Mouse (Mus musculus) liver, embryonic 16.5 days (tissue): Measurements from ENCODE around the gene Klhl12. TPM values are rescaled to one million over a fixed set of nuclear protein-coding genes. Genes with fewer than 3 reads are reported as not detected.

Experiments used
- ATAC-seq: fragments of 200-750 bp; cut with Nextera tagmentation; 2 replicates; pipeline ENCODE4 v1.8.0; 2017; ENCODE audit warnings: low read depth, mild to moderate bottlenecking, moderate number of reproducible peaks, moderate library complexity
- H3K27ac ChIP-seq: fragments of 300-500 bp; sonication (generic); 2 replicates; pipeline ENCODE4 v1.5.1; 2014; ENCODE audit warnings: mild to moderate bottlenecking, low read length
- H3K27me3 ChIP-seq: fragments of 300-500 bp; sonication (generic); 2 replicates; pipeline ENCODE4 v1.6.1; 2014; ENCODE audit warnings: low read depth, low read length, mixed read lengths; ENCODE audit not compliant: control insufficient read depth, insufficient read depth
- H3K36me3 ChIP-seq: fragments of 300-500 bp; sonication (generic); 2 replicates; pipeline ENCODE4 v1.6.1; 2014; ENCODE audit warnings: mild to moderate bottlenecking; ENCODE audit not compliant: control insufficient read depth, insufficient read depth
- H3K4me1 ChIP-seq: fragments of 300-500 bp; sonication (generic); 2 replicates; pipeline ENCODE4 v1.6.1; 2014; ENCODE audit warnings: low read depth, low read length, mixed read lengths; ENCODE audit not compliant: control insufficient read depth
- H3K4me2 ChIP-seq: fragments of 300-500 bp; sonication (generic); 2 replicates; pipeline ENCODE4 v1.6.1; 2014; ENCODE audit warnings: low read depth, low read length, mixed read lengths
- H3K4me3 ChIP-seq: fragments of 300-500 bp; sonication (generic); 2 replicates; pipeline ENCODE4 v1.5.1; 2014; ENCODE audit warnings: low read depth, mild to moderate bottlenecking, low read length
- H3K9ac ChIP-seq: fragments of 300-500 bp; sonication (generic); 2 replicates; pipeline ENCODE4 v1.6.1; 2014; ENCODE audit warnings: low read depth, low read length
- H3K9me3 ChIP-seq: fragments of 300-500 bp; sonication (generic); replicated peaks from 2 replicates; pipeline ENCODE4 v1.6.1; 2016; ENCODE audit warnings: low read length; ENCODE audit not compliant: control insufficient read depth
- WGBS: fragments of 180-500 bp; shearing (Covaris S2); extraction: QIAGEN DNeasy Blood & Tissue Kit; methylation state at CpG from one replicate; pipeline ENCODE4 v1.1.7; 2014; ENCODE audit not compliant: insufficient replicate concordance; 5-methylcytosine and 5-hydroxymethylcytosine counted together
- polyA plus RNA-seq: library from polyadenylated mRNA; unstranded; fragments of >200 nt; fragmentation: Nextera tagmentation; extraction: Ambion mirVana; gene quantifications from 2 replicates; pipeline ENCODE4 v1.2.1, GENCODE M21; 2015

Gene Klhl12
- polyA plus RNA-seq, 1 experiment from 2014 or later, result 33.5 TPM

DNA sequence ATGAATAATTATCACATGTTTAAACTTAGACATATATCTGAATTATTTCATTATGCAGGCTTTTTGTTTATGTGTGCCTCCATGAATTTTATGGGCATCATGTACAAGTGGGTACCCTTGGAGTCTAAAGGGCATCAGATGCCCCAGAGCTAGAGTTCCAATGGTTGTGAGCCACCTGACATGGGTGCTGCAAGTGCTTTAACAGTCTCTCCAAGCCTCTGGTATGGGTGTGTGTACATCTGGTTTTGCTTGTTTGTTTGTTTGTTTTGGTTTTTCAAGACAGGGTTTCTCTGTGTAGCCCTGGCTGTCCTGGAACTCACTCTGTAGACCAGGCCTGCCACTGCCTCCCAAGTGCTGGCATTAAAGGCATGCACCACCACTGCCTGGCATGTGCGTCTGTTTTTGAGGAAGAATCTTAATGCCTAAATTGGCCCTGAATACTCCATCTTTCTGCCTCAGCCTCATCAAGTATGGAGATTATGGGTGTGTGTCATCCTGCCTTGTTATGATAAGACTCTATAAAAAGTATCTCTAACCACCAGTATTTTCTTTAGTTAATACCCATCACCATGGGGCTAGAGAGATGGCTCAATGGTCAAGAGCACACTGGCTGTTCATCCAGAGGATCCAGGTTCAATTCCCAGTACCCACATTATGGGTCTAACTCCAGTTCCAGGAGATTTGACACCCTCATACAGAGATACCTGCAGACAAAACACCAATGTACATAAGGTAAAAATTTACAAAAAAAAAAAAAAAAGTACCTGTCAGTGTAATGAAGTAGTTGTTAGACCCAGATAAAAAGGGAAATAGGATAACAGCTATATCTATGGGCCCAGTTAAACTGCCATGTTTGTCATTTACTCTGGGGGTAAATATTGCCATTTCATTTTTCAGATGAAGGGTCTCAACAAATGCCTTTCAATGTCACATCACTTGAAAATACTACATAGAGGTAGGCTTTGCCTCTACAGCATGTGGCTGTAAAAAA is 5.3 kb downstream of the Klhl12 start:
- Histone ChIP-seq H3K9me3 (no peaks in the 10 kb centered on the region), H3K27ac (peak overlapping the region; percentile 96), H3K9ac (peak overlapping the region; percentile 49), H3K4me2 (peak overlapping the region; percentile 59), H3K4me1 (peaks cover 38% of the 10 kb centered on the region), H3K36me3 (peaks cover 38% of the 10 kb centered on the region), H3K27me3 (no peaks in the 10 kb centered on the region), H3K4me3 (peak overlapping the region; percentile 25; the same call in 1 of the 2 replicates)
- peak; percentile 98 for ATAC-seq
- WGBS, result 15% methylated on average over 1 of the region's 1 CpGs

DNA sequence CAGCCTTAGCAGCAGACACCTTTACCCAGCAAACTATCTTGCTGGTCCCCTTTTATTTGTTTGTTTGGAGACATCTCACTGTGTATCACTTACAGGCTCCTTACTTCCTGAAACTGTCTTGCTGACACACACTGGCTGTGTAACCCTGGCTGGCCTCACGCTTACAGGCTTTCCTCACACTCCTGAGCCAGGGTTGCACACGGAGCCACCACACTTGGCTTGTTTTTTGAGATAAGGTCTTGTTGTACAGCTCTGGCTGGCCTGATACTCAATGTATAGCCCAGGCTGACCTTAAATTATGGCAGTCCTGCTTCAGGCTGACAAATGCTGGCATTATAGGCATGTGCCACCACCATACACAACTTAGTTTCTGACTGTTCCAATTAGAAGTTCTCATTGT is 29.3 kb downstream of the Klhl12 start:
- peak; percentile 89 for ATAC-seq
- 22% methylated on average over 2 of the region's 2 CpGs for WGBS
- H3K27me3 ChIP-seq, result no peaks in the 10 kb centered on the region

DNA sequence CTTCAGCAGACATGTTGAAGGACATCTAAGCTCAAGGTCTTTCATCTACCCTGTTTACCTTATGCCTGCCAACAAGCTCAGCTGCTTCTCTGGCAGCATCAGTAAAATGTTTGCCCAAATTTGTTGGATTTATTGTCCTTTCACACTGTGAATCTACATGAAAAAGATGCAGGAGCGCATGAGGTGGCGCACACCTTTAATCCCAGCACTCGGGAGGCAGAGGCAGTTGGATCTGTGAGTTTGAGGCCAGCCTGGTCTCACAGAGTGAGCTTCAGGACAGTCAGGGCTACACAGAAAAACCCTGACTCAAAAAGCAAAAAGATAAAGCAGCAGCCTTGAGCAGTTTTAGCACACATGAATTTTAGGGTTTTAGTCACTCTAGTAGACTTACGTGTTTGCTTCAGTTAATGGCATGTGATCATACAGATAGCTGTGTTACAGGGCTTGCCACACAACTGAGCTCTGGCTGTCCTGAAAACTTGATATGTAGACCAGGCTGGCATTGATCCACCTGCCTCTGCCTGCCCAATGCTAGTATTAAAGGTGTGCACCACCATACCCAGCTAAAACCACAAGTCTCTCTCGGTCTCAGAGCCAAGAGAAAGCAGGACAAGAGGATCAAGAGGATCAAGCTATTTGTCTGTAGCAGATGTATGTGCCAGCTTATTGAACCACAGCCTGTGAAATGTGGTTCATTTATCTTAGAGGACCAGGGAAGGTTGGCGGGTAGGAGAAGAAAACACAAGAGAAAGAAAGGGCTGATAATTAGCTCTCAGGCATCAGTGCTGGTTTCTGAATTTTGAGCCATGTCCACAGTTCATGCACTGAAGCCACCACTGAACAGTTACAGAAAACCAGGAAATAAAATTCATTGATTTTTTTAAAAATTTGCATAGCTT is 35.8 kb downstream of the Klhl12 start:
- 52% methylated on average over 6 of the region's 6 CpGs for WGBS
- peak overlapping the region; percentile 10; the same call in 1 of the 2 replicates for H3K4me2 ChIP-seq
- peak overlapping the region; percentile 6 for H3K9ac ChIP-seq
- H3K27ac ChIP-seq, result peak overlapping the region; percentile 72
- H3K4me3 ChIP-seq, result no peak overlapping the region
- H3K27me3 ChIP-seq, result no peaks in the 10 kb centered on the region
- ATAC-seq, result no peak
- peaks cover 31% of the 10 kb centered on the region for H3K4me1 ChIP-seq
- H3K36me3 ChIP-seq, result peaks cover 31% of the 10 kb centered on the region
- H3K9me3 ChIP-seq, result no peaks in the 10 kb centered on the region

More for the DNA sequence above, 29.3 kb downstream of the Klhl12 start:
- Histone ChIP-seq H3K9me3 (no peaks in the 10 kb centered on the region), H3K27ac (peak overlapping the region; percentile 15; the same call in 1 of the 2 replicates), H3K9ac (no peak overlapping the region), H3K4me3 (no peak overlapping the region), H3K4me1 (peaks cover 8% of the 10 kb centered on the region), H3K36me3 (peaks cover 47% of the 10 kb centered on the region), H3K4me2 (no peak overlapping the region)

DNA sequence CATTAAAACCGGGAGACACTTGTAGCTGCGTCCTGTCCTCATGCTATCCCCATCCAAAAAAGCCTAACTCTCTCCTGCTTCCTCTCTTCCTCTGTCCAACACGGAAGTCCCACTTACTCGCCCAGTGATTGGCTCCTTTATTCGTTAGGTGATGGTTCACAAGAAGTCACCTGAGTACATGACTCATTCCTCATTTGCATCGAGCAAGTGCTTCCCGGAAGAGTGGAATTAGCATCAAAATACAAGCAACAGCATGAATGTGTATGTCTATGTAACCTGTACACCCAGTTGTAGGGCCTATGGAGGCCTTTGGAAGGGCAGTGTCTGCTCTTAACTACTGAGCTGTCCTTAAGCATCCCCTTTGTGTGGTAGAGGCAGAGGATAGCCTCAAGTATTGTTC is 36.9 kb downstream of the Klhl12 start:
- H3K9me3 ChIP-seq, result no peaks in the 10 kb centered on the region
- no peak overlapping the region for H3K4me2 ChIP-seq
- no peak overlapping the region for H3K4me3 ChIP-seq
- no peaks in the 10 kb centered on the region for H3K27me3 ChIP-seq
- peaks cover 31% of the 10 kb centered on the region for H3K4me1 ChIP-seq
- H3K9ac ChIP-seq, result no peak overlapping the region
- WGBS, result 76% methylated on average over 7 of the region's 7 CpGs
- ATAC-seq, result no peak
- H3K27ac ChIP-seq, result no peak overlapping the region
- peaks cover 24% of the 10 kb centered on the region for H3K36me3 ChIP-seq

DNA sequence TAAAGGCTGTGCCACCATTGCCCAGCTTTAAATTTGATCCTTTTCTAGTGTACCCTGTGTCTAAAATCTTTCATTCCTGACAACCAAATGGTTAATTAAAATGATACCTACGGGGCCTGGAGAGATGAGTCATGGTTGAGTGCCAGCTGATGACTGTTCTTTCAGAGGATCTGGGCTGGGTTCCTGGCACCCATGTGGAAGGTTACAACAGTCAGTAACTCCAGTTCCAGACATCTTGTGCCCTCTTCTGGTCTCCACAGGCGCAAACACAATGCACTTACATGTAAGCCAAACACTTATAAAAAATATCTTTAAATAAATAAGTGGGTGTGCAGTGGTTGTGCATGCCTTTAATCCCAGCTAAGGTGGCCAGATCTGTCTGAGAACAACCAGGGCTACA is 38.2 kb downstream of the Klhl12 start:
- Histone ChIP-seq H3K4me3 (peak overlapping the region; percentile 92), H3K4me2 (peak overlapping the region; percentile 92), H3K9ac (peak overlapping the region; percentile 85; the same call in 1 of the 2 replicates), H3K27ac (no peak overlapping the region; the same call in none of the 2 replicates), H3K9me3 (no peaks in the 10 kb centered on the region), H3K4me1 (peaks cover 31% of the 10 kb centered on the region), H3K27me3 (no peaks in the 10 kb centered on the region), H3K36me3 (peaks cover 15% of the 10 kb centered on the region)
- 89% methylated on average over 2 of the region's 2 CpGs for WGBS
- no peak for ATAC-seq

DNA sequence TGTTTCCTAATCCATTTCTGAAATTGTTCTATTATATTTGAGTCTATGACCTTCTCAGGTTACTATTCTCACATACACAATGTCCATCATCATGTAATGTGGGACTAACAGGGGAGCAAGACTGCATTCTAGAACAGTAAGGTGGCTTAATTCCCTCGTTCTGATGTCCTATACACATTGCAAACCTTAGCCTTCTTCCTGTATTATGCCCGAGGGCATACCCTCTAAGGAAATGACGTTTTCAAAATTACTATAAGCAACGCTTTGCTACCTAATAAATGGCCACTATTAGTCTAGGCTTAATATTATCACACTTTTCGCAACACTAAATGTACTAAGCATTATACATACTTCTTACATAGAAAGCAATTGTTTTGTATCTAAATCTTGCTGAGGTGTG is 38.6 kb downstream of the Klhl12 start:
- H3K27ac ChIP-seq, result peak overlapping the region; percentile 97
- WGBS, result 15% methylated on average over 5 of the region's 5 CpGs
- H3K9ac ChIP-seq, result peak overlapping the region; percentile 85
- H3K36me3 ChIP-seq, result peaks cover 11% of the 10 kb centered on the region
- no peaks in the 10 kb centered on the region for H3K27me3 ChIP-seq
- peak overlapping the region; percentile 92 for H3K4me2 ChIP-seq
- H3K4me3 ChIP-seq, result peak overlapping the region; percentile 92
- peaks cover 31% of the 10 kb centered on the region for H3K4me1 ChIP-seq
- H3K9me3 ChIP-seq, result no peaks in the 10 kb centered on the region
- ATAC-seq, result no peak

DNA sequence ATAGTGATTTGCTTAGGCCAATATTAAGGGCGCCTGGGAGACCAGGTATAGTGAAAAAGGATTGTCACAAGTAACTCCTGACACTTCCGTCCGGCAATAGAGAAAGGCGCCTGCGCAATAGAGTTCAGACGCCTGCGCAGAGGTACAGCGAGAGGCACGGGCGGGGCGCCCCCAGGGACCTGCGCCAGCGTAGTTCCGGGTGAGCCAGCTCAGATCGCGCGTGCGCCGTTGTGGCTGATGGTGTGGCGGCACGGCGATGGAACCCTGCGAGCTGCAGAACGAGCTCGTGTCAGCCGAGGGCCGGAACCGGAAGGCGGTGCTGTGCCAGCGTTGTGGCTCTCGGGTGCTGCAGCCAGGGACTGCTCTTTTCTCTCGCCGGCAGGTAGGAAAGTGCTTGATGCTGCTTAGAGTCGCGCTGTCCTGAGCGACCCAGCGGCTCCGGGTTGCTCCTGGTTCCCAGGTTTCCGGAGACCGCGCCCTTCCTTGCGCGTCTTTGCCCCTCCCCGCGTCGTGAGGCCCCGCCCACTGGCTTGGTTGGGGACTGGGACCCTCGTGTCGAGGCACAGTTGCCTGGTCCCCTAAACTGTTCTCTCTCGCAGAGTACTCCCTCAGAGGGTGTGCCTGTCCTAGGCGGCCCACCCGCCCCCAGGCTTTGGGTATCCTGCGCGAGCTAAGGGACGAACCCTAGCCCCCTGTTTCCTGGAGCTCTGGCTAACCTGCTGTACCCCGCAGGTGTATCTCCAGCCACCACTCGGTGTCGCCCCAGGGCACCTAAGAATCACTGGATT is 39.3 kb downstream of the Klhl12 start, which contains the start of gene Rabif:
Gene Rabif (plus strand): TSS at position 221 of the 788 bp plus-strand sequence.
- ATAC-seq, result peak; percentile 98
- H3K36me3 ChIP-seq, result peaks cover 4% of the 10 kb centered on the region
- peaks cover 31% of the 10 kb centered on the region for H3K4me1 ChIP-seq
- H3K27me3 ChIP-seq, result no peaks in the 10 kb centered on the region
- peak within 1 kb of the TSS; percentile 92 for H3K4me3 ChIP-seq
- H3K9ac ChIP-seq, result peak within 1 kb of the TSS; percentile 85
- peak within 1 kb of the TSS; percentile 97 for H3K27ac ChIP-seq
- under 1% methylated on average over 57 of the region's 58 CpGs for WGBS
- H3K9me3 ChIP-seq, result no peaks in the 10 kb centered on the region
- H3K4me2 ChIP-seq, result peak within 1 kb of the TSS; percentile 92

DNA sequence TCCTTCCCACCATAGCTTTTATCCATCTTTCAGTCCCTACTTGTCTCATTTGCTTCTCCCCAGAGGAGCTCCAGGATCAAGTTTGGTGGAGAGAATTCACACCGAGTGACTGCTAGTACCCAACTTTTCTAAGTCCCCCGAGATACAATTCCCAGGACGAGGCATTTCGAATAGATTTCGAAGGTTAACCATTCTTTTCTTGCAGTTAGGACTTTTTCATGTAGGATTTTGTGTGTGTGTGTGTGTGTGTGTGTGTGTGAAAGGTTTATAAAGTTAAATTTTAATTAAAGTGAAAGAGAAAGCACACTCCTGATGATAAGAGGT is 39.8 kb downstream of the Klhl12 start:
- 17% methylated on average over 5 of the region's 5 CpGs for whole genome bisulfite sequencing
- no peaks in the 10 kb centered on the region for H3K9me3 ChIP-seq
- H3K27ac ChIP-seq, result peak overlapping the region; percentile 97
- peaks cover 31% of the 10 kb centered on the region for H3K4me1 ChIP-seq
- H3K36me3 ChIP-seq, result no peaks in the 10 kb centered on the region; the same call in 1 of the 2 replicates
- peak overlapping the region; percentile 92 for H3K4me2 ChIP-seq
- H3K27me3 ChIP-seq, result no peaks in the 10 kb centered on the region
- no peak for ATAC-seq
- H3K9ac ChIP-seq, result peak overlapping the region; percentile 85
- peak overlapping the region; percentile 92 for H3K4me3 ChIP-seq
